In genomic region chr9:45740584-45740980, GRCm38 (mm10) we compare ENCODE assay signal across 8 mouse cellular contexts.
DNase-seq lines count a peak whose midpoint lies in the region; ATAC-seq lines count a peak whose summit lies in the region.

No protein-coding gene starts in this region.

- peak; percentile 21 to 44 for DNase-seq in heart, postnatal 10 days
- DNase-seq in heart, adult 8-10 months (ENCODE audit: low spot score) = no peak
- DNase-seq in 3T3-L1 (ENCODE audit: low read depth, low spot score) = peak; percentile 12
- peak; percentile 53 for DNase-seq in cerebellum, adult 9-11 months
- DNase-seq in spleen, adult 18-20 months = no peak
- no peak for DNase-seq in layer of hippocampus, postnatal 14 days (ENCODE audit: low spot score in 2 of 2)
- DNase-seq in gastrocnemius, adult 8-10 months (ENCODE audit: low spot score in 2 of 2) = no peak

- intact Hi-C loops in heart, postnatal 10 days (cut with DNase I) = no loop called here

- peak; percentile 37 to 55; a peak in 3 of 4 replicates for ATAC-seq in hematopoietic stem cell, adult 5-6 weeks (replicated peaks in 1 of 2; ENCODE audit: insufficient read depth in 1 of 2, low FRiP score in 2 of 2, low TSS enrichment in 1 of 2, low read depth in 1 of 2, poor library complexity in 2 of 2, severe bottlenecking in 2 of 2)

Comparison
In these comparisons a context has a peak if more than half of its experiments do, and no peak if none do; other contexts are left out.
1. DNase-seq: peak in heart, postnatal 10 days (2 of 2), 3T3-L1 (single experiment) and cerebellum, adult 9-11 months (single experiment); none in heart, adult 8-10 months (single experiment), spleen, adult 18-20 months (0 of 2), layer of hippocampus, postnatal 14 days (0 of 2) and gastrocnemius, adult 8-10 months (0 of 2).